Mouse (Mus musculus): Measurements from ENCODE around the gene Ier3.

DNA sequence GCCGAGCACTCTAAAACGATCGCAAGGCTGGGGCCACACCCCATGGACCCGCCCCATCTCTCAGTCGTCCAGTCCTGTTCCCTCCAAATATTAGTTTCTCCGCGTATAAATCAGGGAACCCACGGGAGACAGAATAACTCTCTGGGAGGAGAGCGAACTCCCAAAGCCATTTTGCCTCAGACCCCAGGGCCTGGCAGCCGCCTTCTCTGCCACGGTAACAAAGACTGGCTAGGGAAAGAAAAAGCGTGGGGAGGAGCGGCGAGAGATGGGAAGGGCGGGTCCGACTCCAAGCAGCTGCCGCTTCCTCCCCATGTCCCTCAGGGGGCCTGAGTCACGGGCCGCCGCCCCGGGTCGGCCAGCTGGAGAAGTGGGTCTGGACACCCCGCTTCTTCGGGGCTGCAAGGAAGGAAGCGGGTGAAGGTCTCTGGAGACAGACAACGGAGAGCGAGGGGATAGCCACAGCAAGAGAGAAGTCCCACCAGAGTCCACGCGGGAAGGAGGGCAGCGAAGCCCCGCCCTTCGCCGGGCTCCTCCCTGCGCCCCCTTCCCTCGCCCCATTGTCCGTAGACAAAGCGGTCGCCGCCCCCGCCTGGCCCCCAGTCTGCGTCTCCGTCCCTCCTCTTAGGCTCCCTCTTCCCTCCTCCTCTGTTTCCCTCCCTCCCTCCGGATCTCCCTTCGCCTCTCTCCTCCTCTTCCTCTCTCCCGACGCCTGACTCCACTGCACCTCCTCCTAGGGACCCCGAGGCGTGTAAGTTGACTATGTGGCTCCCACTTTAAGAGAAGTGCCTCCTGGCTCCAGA lies 44.2 kb downstream of the Ier3 start, which contains the start of gene Ppp1r18:
- TF ChIP-seq CTCF (IDR thresholded peaks at IDR 0.05; ENCODE audit: extremely low read depth, insufficient read length, insufficient replicate concordance, low read depth, low read length) (no peak), POLR2A (IDR thresholded peaks at IDR 0.05; ENCODE audit: low read depth, low read length) (peak; percentile 49; the same call in 1 of the 2 replicates)
